Mouse (Mus musculus) intestine, embryonic 15.5 days (tissue): ENCODE data around the gene Chchd10. TPM values are rescaled to one million over a fixed set of nuclear protein-coding genes. Genes with fewer than 3 reads are reported as not detected.

Experiments used
- ATAC-seq: fragments of 200-750 bp; cut with Nextera tagmentation; 2 replicates; pipeline ENCODE4 v1.8.0; 2017; ENCODE audit warnings: moderate TSS enrichment, moderate library complexity
- H3K27ac ChIP-seq: fragments of 300-500 bp; sonication (generic); 2 replicates; pipeline ENCODE4 v1.5.1; 2015; ENCODE audit warnings: mild to moderate bottlenecking, inconsistent platforms
- H3K27me3 ChIP-seq: fragments of 300-500 bp; sonication (generic); replicated peaks from 2 replicates; pipeline ENCODE4 v1.6.1; 2015; ENCODE audit warnings: inconsistent platforms
- H3K36me3 ChIP-seq: fragments of 300-500 bp; sonication (generic); 2 replicates; pipeline ENCODE4 v1.6.1; 2015; ENCODE audit warnings: inconsistent platforms
- H3K4me1 ChIP-seq: fragments of 300-500 bp; sonication (generic); replicated peaks from 2 replicates; pipeline ENCODE4 v1.6.1; 2015; ENCODE audit warnings: inconsistent platforms
- H3K4me2 ChIP-seq: fragments of 300-500 bp; sonication (generic); replicated peaks from 2 replicates; pipeline ENCODE4 v1.6.1; 2015; ENCODE audit warnings: mild to moderate bottlenecking, inconsistent platforms
- H3K4me3 ChIP-seq: fragments of 300-500 bp; sonication (generic); replicated peaks from 2 replicates; pipeline ENCODE4 v1.5.1; 2015; ENCODE audit warnings: inconsistent platforms
- H3K9ac ChIP-seq: fragments of 300-500 bp; sonication (generic); 2 replicates; pipeline ENCODE4 v1.6.1; 2015; ENCODE audit warnings: inconsistent platforms
- H3K9me3 ChIP-seq: fragments of 300-500 bp; sonication (generic); 2 replicates; pipeline ENCODE4 v1.6.1; 2016; ENCODE audit warnings: inconsistent platforms
- WGBS: fragments of 180-500 bp; shearing (Covaris S2); methylation state at CpG from one replicate; pipeline ENCODE4 v1.1.7; 2015; 5-methylcytosine and 5-hydroxymethylcytosine counted together
- polyA plus RNA-seq: library from polyadenylated mRNA; unstranded; fragments of >200 nt; fragmentation: Nextera tagmentation; extraction: Ambion mirVana; gene quantifications from 2 replicates; pipeline ENCODE4 v1.2.1, GENCODE M21; 2015

The Chchd10 gene
- polyA plus RNA-seq, 1 experiment from 2014 or later = 171 TPM

GRCm38 (mm10) chr10:75904391-75904790, 28.5 kb upstream of the Chchd10 start:
- H3K9me3 ChIP-seq = no peaks in the 10 kb centered on the region
- no peak overlapping the region for H3K4me3 ChIP-seq
- H3K4me2 ChIP-seq = no peak overlapping the region
- no peak for ATAC-seq
- no peaks in the 10 kb centered on the region for H3K4me1 ChIP-seq
- H3K27me3 ChIP-seq = no peaks in the 10 kb centered on the region
- H3K9ac ChIP-seq = no peak overlapping the region
- H3K27ac ChIP-seq = no peak overlapping the region
- peaks cover 59% of the 10 kb centered on the region for H3K36me3 ChIP-seq
- 94% methylated on average over 5 of the region's 5 CpGs for WGBS

GRCm38 (mm10) chr10:75906882-75907281, 26.0 kb upstream of the Chchd10 start:
- no peak overlapping the region for H3K4me3 ChIP-seq
- no peak for ATAC-seq
- no peak overlapping the region for H3K9ac ChIP-seq
- peaks cover 54% of the 10 kb centered on the region for H3K36me3 ChIP-seq
- WGBS = 92% methylated on average over 4 of the region's 4 CpGs
- H3K27ac ChIP-seq = no peak overlapping the region
- no peak overlapping the region for H3K4me2 ChIP-seq
- no peaks in the 10 kb centered on the region for H3K4me1 ChIP-seq
- no peaks in the 10 kb centered on the region for H3K27me3 ChIP-seq
- H3K9me3 ChIP-seq = no peaks in the 10 kb centered on the region

- no peaks in the 10 kb centered on the region for H3K9me3 ChIP-seq
- ATAC-seq = no peak
- H3K27ac ChIP-seq = no peak overlapping the region
- no peak overlapping the region for H3K4me3 ChIP-seq
- no peaks in the 10 kb centered on the region for H3K27me3 ChIP-seq
- H3K4me1 ChIP-seq = no peaks in the 10 kb centered on the region
- H3K36me3 ChIP-seq = peaks cover 36% of the 10 kb centered on the region
- 86% methylated on average over 2 of the region's 2 CpGs for WGBS
- no peak overlapping the region for H3K9ac ChIP-seq
- no peak overlapping the region for H3K4me2 ChIP-seq
These were observed 22.2 kb upstream of the Chchd10 start for GRCm38 (mm10) chr10:75910698-75911097.

- Histone ChIP-seq H3K27me3 (no peaks in the 10 kb centered on the region), H3K4me2 (no peak overlapping the region), H3K9ac (no peak overlapping the region), H3K36me3 (peaks cover 24% of the 10 kb centered on the region), H3K4me1 (no peaks in the 10 kb centered on the region), H3K27ac (no peak overlapping the region), H3K9me3 (no peaks in the 10 kb centered on the region), H3K4me3 (no peak overlapping the region)
- WGBS = 71% methylated on average over 6 of the region's 6 CpGs
- ATAC-seq = no peak
These were observed 19.8 kb upstream of the Chchd10 start for GRCm38 (mm10) chr10:75913013-75913589.

DNA sequence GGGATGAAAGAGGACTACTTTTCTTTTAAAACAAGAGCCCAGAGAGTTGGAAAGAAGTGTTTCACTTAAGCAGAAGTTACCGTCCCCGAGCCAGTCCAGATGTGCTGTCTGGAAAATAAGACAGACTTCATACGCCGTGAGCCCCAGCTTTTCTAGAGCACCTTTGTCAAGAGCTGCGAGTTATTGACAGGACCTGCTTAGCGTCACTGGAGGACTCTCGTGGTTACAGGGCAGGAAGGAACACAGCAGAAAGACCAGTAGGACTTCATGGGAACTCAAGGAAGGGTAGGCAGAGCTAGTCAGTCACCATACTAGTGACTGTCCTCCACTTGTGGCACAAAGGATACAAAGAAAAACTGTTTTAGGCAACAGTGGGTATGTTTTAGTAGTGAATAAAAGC, 17.4 kb upstream of the Chchd10 start:
- Histone ChIP-seq H3K9me3 (no peaks in the 10 kb centered on the region), H3K9ac (no peak overlapping the region), H3K4me3 (no peak overlapping the region), H3K27ac (no peak overlapping the region), H3K4me1 (no peaks in the 10 kb centered on the region; the same call in 1 of the 2 replicates), H3K4me2 (no peak overlapping the region), H3K36me3 (peaks cover 18% of the 10 kb centered on the region), H3K27me3 (no peaks in the 10 kb centered on the region)
- ATAC-seq = no peak
- WGBS = 69% methylated on average over 7 of the region's 7 CpGs

- no peaks in the 10 kb centered on the region for H3K9me3 ChIP-seq
- no peaks in the 10 kb centered on the region for H3K27me3 ChIP-seq
- no peak overlapping the region for H3K27ac ChIP-seq
- H3K4me3 ChIP-seq = no peak overlapping the region
- ATAC-seq = no peak
- WGBS = 82% methylated on average over 8 of the region's 8 CpGs
- H3K9ac ChIP-seq = no peak overlapping the region
- H3K4me1 ChIP-seq = no peaks in the 10 kb centered on the region; the same call in 1 of the 2 replicates
- H3K4me2 ChIP-seq = no peak overlapping the region
- H3K36me3 ChIP-seq = peaks cover 12% of the 10 kb centered on the region
These were observed 16.1 kb upstream of the Chchd10 start for GRCm38 (mm10) chr10:75916840-75917239.

- no peaks in the 10 kb centered on the region for H3K27me3 ChIP-seq
- no peak for ATAC-seq
- no peak overlapping the region for H3K4me2 ChIP-seq
- 81% methylated on average over 5 of the region's 5 CpGs for WGBS
- H3K9me3 ChIP-seq = no peaks in the 10 kb centered on the region
- H3K36me3 ChIP-seq = peaks cover 6% of the 10 kb centered on the region
- no peak overlapping the region for H3K27ac ChIP-seq
- H3K4me1 ChIP-seq = peaks cover 2% of the 10 kb centered on the region
- H3K9ac ChIP-seq = no peak overlapping the region
- no peak overlapping the region for H3K4me3 ChIP-seq
These were observed 13.9 kb upstream of the Chchd10 start for GRCm38 (mm10) chr10:75919026-75919425.

DNA sequence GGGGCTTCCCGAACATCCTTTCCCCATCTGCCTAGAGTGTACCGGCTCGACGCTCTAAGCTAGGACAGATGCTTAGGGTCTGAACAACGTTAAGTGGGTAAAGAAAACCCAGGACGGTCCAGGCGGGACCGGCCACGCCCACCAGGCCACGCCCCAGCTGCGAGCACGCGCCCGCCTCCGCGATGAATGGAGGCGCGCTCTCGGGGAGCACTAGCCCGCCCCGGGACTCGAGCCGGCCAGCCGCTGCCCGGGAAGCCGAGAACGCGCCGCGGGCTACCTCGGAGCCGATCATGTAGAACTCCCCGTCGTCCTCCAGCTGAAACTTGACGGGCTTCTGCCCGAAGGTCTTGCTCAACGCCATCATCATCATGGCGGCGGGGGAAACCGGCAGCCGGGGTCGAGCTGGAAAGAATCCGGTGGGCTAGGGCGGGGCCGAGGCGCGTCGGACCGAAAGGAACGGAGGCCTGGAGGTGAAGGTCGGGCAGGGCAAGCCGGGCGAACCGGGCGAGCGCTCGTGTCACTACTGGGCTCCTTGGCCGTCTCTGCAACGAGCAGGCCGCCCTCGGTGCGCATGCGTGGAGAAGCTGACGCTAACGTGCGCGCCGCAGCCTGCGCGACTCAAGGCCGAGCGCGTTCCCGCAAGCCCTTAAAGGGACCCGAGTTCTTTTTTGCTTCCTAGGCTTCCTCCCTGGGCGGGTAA, 11.8 kb upstream of the Chchd10 start, which contains the start of gene Smarcb1:
Gene Smarcb1 (minus strand): TSS at position 592 of the 700 bp plus-strand sequence.
- Histone ChIP-seq H3K9ac (peak within 1 kb of the TSS; percentile 91), H3K27me3 (no peaks in the 10 kb centered on the region), H3K4me2 (peak within 1 kb of the TSS; percentile 84), H3K36me3 (no peaks in the 10 kb centered on the region), H3K4me1 (peaks cover 2% of the 10 kb centered on the region), H3K4me3 (peak within 1 kb of the TSS; percentile 66), H3K27ac (peak within 1 kb of the TSS; percentile 85), H3K9me3 (no peaks in the 10 kb centered on the region)
- peak; percentile 96 for ATAC-seq
- WGBS = under 1% methylated on average over 76 of the region's 76 CpGs

DNA sequence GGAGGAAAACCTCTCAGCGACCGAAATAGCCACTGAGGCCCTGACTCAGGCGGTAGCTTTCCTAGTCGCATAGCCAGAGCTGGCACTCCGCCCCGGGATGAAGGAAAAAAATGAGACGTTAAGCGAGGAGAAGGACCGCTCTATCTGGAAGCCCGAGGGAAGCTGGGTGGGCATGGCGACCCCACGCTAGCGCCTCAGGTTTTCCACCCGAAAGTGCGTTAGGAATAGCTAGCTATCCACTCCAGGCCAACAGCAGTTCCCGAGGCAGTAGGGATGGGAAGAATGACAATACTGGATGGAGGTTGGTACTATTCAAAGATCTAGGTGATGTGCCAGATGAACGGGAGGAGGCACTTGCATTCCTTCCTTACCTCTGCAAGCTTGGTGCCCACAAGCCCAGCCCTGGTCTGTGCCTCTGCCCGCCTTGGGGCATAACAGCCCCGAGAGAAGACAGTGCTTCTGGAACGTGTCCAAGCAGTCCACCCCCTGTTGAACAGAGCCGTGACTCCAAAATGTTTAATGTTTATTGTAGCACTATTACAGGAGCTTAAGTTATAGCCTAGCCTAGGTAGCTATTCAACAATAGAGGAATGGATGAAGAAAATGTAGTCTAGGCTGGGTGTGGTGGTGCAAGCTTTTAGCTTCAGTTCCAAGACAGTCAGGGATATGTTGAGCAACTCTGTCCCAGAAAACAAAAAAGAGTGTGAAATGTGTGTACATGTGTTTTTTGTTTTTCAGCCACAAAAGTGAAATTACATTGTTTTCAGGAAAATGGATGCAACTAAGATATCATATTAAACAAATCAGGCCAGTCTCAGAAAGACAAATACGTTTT, 11.0 kb upstream of the Chchd10 start:
- no peaks in the 10 kb centered on the region for H3K27me3 ChIP-seq
- H3K4me1 ChIP-seq = peaks cover 2% of the 10 kb centered on the region
- no peaks in the 10 kb centered on the region for H3K36me3 ChIP-seq
- H3K27ac ChIP-seq = peak overlapping the region; percentile 83
- H3K9ac ChIP-seq = peak overlapping the region; percentile 91
- H3K4me2 ChIP-seq = peak overlapping the region; percentile 84
- peak overlapping the region; percentile 66 for H3K4me3 ChIP-seq
- no peaks in the 10 kb centered on the region for H3K9me3 ChIP-seq
- ATAC-seq = peak; percentile 27
- 4% methylated on average over 22 of the region's 22 CpGs for whole genome bisulfite sequencing

GRCm38 (mm10) chr10:75924324-75924723, 8.6 kb upstream of the Chchd10 start:
- H3K9ac ChIP-seq = no peak overlapping the region
- H3K9me3 ChIP-seq = no peaks in the 10 kb centered on the region
- H3K4me1 ChIP-seq = peaks cover 2% of the 10 kb centered on the region
- no peak overlapping the region for H3K27ac ChIP-seq
- no peaks in the 10 kb centered on the region for H3K36me3 ChIP-seq
- no peak overlapping the region for H3K4me2 ChIP-seq
- no peak for ATAC-seq
- WGBS = 64% methylated on average over 2 of the region's 2 CpGs
- H3K27me3 ChIP-seq = no peaks in the 10 kb centered on the region
- no peak overlapping the region for H3K4me3 ChIP-seq

DNA sequence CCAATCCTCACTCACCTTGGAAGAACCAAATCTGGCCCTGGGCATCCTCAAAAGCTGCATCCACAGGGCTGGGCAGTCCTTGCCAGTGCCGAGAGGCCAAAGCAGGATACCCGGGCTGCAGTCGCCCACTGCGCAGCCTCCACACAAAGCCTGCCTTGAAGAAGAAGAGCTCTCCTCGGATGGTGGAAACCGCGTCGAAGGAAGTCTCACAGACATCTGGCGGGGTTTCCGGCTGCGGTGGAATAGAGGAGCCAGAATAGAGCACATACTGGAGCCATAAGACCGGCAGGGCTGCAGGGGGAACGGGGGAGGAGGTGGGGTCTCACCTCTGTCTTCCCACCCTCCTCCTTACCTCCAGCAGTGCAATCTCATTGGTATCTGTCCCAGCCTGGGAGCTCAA, 6.5 kb upstream of the Chchd10 start:
- Histone ChIP-seq H3K4me3 (no peak overlapping the region), H3K9ac (no peak overlapping the region), H3K27ac (no peak overlapping the region), H3K4me1 (peaks cover 13% of the 10 kb centered on the region; the same call in 1 of the 2 replicates), H3K36me3 (no peaks in the 10 kb centered on the region), H3K9me3 (no peaks in the 10 kb centered on the region), H3K27me3 (no peaks in the 10 kb centered on the region), H3K4me2 (no peak overlapping the region)
- WGBS = 79% methylated on average over 13 of the region's 13 CpGs
- ATAC-seq = no peak

DNA sequence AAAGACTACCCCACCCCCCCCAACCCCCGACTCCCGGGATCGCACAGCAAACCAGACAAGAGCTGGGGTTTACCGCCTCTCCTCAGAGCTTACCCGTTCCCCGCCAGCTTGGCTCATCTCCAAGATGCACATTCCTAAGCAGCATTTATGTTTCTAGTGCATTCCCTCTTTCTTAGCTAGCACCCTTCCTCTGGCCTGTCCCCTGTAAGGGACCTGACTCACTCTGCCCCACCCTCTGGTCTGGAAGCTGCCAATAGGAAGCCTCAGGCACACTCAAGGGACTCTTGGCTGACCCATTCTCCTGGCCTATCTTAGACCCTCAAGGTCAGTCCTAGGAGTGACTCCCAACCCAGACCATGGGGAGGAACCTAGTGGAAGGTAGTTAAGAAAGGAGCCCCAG, 2.6 kb upstream of the Chchd10 start:
- Histone ChIP-seq H3K4me1 (peaks cover 22% of the 10 kb centered on the region), H3K9ac (no peak overlapping the region), H3K36me3 (no peaks in the 10 kb centered on the region), H3K27ac (no peak overlapping the region), H3K4me2 (peak overlapping the region; percentile 97; the same call in 1 of the 2 replicates), H3K27me3 (0 out of 2 replicates have a peak, but pooled peaks cover 4% of the 10 kb centered on the region), H3K4me3 (no peak overlapping the region), H3K9me3 (no peaks in the 10 kb centered on the region)
- WGBS = 13% methylated on average over 6 of the region's 6 CpGs
- ATAC-seq = no peak
